Mouse (Mus musculus) mammary gland, adult 2 months (tissue): ENCODE data around the gene Gramd1a. TPM values are rescaled to one million over a fixed set of nuclear protein-coding genes. Genes with fewer than 3 reads are reported as not detected.

ENCODE experiments used
- polyA plus RNA-seq: library from polyadenylated mRNA; depleted of rRNA; stranded (reverse); fragments of >200 nt; gene quantifications from 2 replicates; pipeline ENCODE4 v1.2.3, GENCODE M21; 2012; ENCODE audit warnings: low replicate concordance; rRNA removed

Gramd1a gene
- polyA plus RNA-seq, result 227 and 415 TPM in 2 replicates

DNA sequence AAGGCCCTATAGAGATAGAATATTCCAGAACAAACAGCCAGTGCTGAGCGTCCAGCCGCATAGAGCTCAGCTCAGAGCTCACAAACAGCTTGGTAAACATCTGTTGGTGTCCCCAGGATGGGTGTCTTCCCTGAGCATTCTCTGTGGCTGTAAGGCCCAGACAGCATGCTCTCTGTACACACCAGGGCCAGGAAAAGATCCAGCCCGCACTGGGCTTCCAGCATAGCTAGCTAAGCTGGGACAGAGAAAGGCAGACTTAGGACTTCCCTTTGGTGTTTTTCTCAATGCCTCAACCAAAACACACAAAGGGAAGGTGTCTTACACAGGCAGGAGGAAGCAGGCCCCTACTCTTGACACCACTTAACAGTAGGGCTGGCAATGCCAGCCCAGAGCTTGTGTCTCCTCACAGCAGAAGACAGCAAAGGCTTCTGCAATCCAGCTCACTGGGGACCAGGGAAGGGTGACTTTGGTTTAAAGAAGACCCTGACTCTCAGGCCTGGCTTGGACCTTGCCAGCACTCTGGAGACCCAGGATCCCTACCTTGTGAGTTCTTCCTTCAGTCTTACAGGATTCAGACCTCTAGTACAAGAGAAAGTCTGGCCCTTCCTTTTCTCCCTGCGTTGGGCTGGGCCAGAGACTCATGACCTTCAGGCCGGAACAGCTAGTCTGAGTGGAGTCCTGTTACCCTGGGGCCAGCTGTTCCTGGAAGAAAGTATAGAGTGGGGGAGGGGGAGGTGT is at the start of gene Gramd1a:
Gramd1a (minus strand) TSS at position 601 of the 738 bp plus-strand sequence.

DNA sequence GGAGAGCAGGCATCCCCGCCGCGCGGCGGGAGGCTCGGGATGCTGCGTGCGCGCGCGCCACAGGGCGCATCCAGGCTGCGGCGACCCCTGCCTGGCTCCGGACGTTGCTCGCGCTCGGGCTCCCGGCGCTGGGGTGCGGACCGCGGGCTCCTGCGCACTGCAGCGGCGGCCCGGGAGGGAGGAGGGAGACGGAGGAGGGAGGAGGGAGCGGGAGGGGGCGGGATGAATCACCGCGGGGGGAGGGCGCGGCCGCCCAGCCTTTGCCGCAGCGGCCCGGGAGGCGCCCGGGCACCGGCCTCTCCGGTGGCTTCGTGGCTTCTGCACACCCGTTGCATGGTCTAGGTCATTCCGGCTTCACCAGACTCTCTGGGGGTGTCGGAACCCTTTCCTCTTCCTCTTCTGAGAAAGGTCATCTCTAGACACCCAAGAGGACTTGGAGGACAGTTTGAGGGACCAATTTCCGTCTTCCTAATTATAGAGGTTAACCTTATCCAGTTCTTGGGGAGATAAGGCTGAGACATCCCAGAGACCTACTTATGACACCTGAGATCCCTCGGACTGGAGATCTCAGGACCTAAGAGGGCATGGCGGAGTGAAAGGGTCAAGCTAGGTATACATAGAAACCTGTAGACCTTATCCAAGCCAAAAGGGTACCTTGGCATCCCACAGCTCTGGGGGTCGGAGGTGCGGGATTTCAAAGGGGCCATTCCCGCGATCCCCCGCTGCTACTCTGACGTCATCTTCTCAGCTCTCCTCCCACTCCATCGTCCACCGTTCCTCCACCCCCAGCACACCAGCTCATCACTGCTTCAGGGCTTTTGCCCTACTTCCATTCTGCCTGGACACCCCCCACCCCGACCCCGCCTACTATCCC is 28.6 kb downstream of the Gramd1a start, which contains the start of gene Scn1b:
Scn1b (minus strand) TSS at position 153 of the 874 bp plus-strand sequence.

DNA sequence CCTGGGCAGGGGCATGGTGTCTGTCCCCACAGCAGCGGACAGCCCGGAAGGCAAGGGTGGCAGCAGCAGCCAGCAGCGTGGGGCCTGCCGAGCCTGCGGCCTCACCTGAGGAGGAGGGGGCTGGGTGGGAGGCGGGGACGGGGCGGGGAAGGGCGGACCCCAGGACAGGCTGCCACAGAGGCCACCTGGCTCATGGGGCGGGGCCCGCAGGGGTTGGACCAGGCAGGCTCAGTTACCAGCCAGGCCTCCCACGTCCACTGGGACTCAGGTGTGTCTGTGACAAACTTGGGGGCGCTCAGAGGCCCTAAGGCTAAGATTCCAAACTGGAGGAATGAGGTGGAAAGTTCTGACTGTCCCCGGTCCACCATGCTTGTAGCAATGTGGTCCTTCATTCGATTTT is 40.5 kb downstream of the Gramd1a start, which contains the start of gene Hpn:
Hpn (minus strand) TSS at position 109 of the 400 bp plus-strand sequence.

Other genes with a start within 250 kb of the Gramd1a start
- gene Mag, start 241.0 kb downstream of the Gramd1a start, polyA plus RNA-seq, result 3.9 and 5.1 TPM in 2 replicates
- gene Hamp2, start 231.2 kb downstream of the Gramd1a start, polyA plus RNA-seq, result 6.9 and 22.7 TPM in 2 replicates
- gene Hamp, start 211.9 kb downstream of the Gramd1a start, polyA plus RNA-seq, result 1.9 and 22.9 TPM in 2 replicates
- gene Usf2, start 199.1 kb downstream of the Gramd1a start, polyA plus RNA-seq, result 122 and 253 TPM in 2 replicates
- gene Lsr, start 182.4 kb downstream of the Gramd1a start, polyA plus RNA-seq, result 48.3 and 72.9 TPM in 2 replicates
- gene Fam187b, start 182.1 kb downstream of the Gramd1a start, polyA plus RNA-seq, result 2.1 and 3.5 TPM in 2 replicates
- gene Fxyd5, start 113.4 kb downstream of the Gramd1a start, polyA plus RNA-seq, result 182 and 227 TPM in 2 replicates
- 5.9 and 8.2 TPM in 2 replicates for gene Fxyd7, start 104.4 kb downstream of the Gramd1a start, polyA plus RNA-seq
- gene Fxyd1, start 98.7 kb downstream of the Gramd1a start, polyA plus RNA-seq, result 506 and 885 TPM in 2 replicates
- gene Lgi4, start 96.6 kb downstream of the Gramd1a start, polyA plus RNA-seq, result 11.8 and 13.0 TPM in 2 replicates
- 90.4 and 173 TPM in 2 replicates for gene Fxyd3, start 79.2 kb downstream of the Gramd1a start, polyA plus RNA-seq
- 21.2 and 27.6 TPM in 2 replicates for gene Hpn, start 40.6 kb downstream of the Gramd1a start, polyA plus RNA-seq
- gene Scn1b, start 28.9 kb downstream of the Gramd1a start, polyA plus RNA-seq, result 99.3 and 261 TPM in 2 replicates
- not detected in 2 replicates for gene Scgb2b2, start 134.6 kb upstream of the Gramd1a start, polyA plus RNA-seq
- not detected in 2 replicates for gene Scgb1b2, start 135.9 kb upstream of the Gramd1a start, polyA plus RNA-seq
- not detected in 2 replicates for gene Scgb2b3, start 206.2 kb upstream of the Gramd1a start, polyA plus RNA-seq
- not detected in 2 replicates for gene Scgb1b3, start 219.7 kb upstream of the Gramd1a start, polyA plus RNA-seq